In the genomic region with DNA sequence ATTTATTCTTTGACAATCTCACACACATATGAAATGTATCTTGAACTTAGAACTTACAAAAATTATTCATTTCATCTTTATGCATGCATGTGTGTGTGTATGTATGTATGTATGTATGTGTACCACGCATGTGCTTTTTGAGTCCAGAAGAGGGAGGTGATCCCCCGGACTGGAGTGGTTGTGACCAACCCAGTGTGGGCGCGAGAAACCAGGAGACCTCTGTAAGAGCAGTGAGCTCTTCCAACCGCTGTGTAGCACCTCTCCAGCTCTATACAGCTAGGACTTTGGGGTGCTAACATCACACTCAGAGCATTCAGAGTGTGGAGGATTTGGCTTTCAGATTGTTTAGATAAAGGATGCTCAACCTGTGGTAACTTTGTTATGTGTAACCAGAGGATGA, we compare ENCODE assay signal across 21 mouse cellular contexts. TPM values are rescaled to one million over a fixed set of nuclear protein-coding genes. Genes with fewer than 3 reads are reported as not detected.
DNase-seq lines count a peak whose midpoint lies in the region; ATAC-seq and TF ChIP-seq lines count a peak whose summit lies in the region.
"Had no signal": no experiment of that assay in that cellular context is flagged by ENCODE, and none has a peak within 500 bp of the region (broad histone marks: within the 10 kb centered on the region; RNA-seq: fewer than 3 reads in every experiment).

No protein-coding gene starts in this region.

- DNase-seq in cerebellum, adult 9-10 months = peak; percentile 24
- DNase-seq in cerebellum, adult 2 months = no peak
- peak; percentile 18 for DNase-seq in limb, embryonic 11.5 days (ENCODE audit: low spot score)
- DNase-seq in limb, embryonic 10.5 days (ENCODE audit: low spot score) = no peak
- no peak for DNase-seq in lung, adult 18-20 months
- peak; percentile 12 for DNase-seq in stomach, postnatal 0 days (ENCODE audit: low spot score)
- no peak for DNase-seq in retina, embryonic 14.5 days (ENCODE audit: low spot score)
- DNase-seq: adrenal gland, adult 2 months; adrenal gland, postnatal 25 days; B cell, adult 2 months; cerebellum, postnatal 14 days; embryo, embryonic 11 days; gastrocnemius, adult 2 months; gastrocnemius, postnatal 25 days had no signal

- ATAC-seq in limb, embryonic 11.5 days (ENCODE audit: insufficient number of reproducible peaks, low FRiP score, low TSS enrichment, low read depth) = no peak
- peak; percentile 37; the same call in 1 of the 2 replicates for ATAC-seq in lung, embryonic 16.5 days (ENCODE audit: low read depth)
- ATAC-seq in stomach, postnatal 0 days (ENCODE audit: low FRiP score, low TSS enrichment) = no peak
- ATAC-seq: CD4-positive, CD25-positive, alpha-beta regulatory T cell, adult 4 months; forebrain, embryonic 14.5 days had no signal

- H3K9ac ChIP-seq in limb, embryonic 11.5 days (ENCODE audit: low read length) = no peak overlapping the region
- no peak overlapping the region for H3K9ac ChIP-seq in lung, embryonic 16.5 days (ENCODE audit: low read length)
- no peak overlapping the region for H3K9ac ChIP-seq in stomach, postnatal 0 days (ENCODE audit: low read length)
- H3K9ac ChIP-seq: embryonic facial prominence, embryonic 15.5 days; heart, embryonic 12.5 days had no signal

- no peak for TF ChIP-seq EP300 in stomach, postnatal 0 days (optimal IDR thresholded peaks at IDR 0.05)

- H3K27ac ChIP-seq in cerebellum, adult 2 months (ENCODE audit: insufficient read depth, low read length) = no peak overlapping the region
- no peak overlapping the region for H3K27ac ChIP-seq in limb, embryonic 11.5 days (replicated peaks; ENCODE audit: low read depth, low read length)
- H3K27ac ChIP-seq in limb, embryonic 10.5 days = no peak overlapping the region
- peak overlapping the region; percentile 66 for H3K27ac ChIP-seq in lung, embryonic 16.5 days (ENCODE audit: low read length)
- H3K27ac ChIP-seq in stomach, postnatal 0 days (replicated peaks) = 0 out of 2 replicates have a peak overlapping the region, but pooled peaks have one; percentile 5
- H3K27ac ChIP-seq: embryonic facial prominence, embryonic 15.5 days; forebrain, embryonic 10.5 days; gastrocnemius, adult 2 months had no signal

- TF ChIP-seq POLR2A in cerebellum, adult 2 months (IDR thresholded peaks at IDR 0.05; ENCODE audit: borderline replicate concordance, insufficient read depth, low read length) = no peak

- H3K9me3 ChIP-seq in limb, embryonic 11.5 days (ENCODE audit: control insufficient read depth, low read length) = no peaks in the 10 kb centered on the region
- H3K9me3 ChIP-seq in limb, embryonic 10.5 days (replicated peaks) = no peaks in the 10 kb centered on the region
- H3K9me3 ChIP-seq in lung, embryonic 16.5 days (ENCODE audit: control insufficient read depth, low read length) = no peaks in the 10 kb centered on the region
- H3K9me3 ChIP-seq in stomach, postnatal 0 days (ENCODE audit: control insufficient read depth, low read length) = no peaks in the 10 kb centered on the region
- H3K9me3 ChIP-seq: embryonic facial prominence, embryonic 15.5 days; forebrain, embryonic 10.5 days; heart, embryonic 12.5 days had no signal

- H3K4me1 ChIP-seq in cerebellum, adult 2 months (ENCODE audit: control insufficient read depth, insufficient read depth, low read length) = peaks cover 5% of the 10 kb centered on the region
- no peaks in the 10 kb centered on the region for H3K4me1 ChIP-seq in limb, embryonic 11.5 days (ENCODE audit: control insufficient read depth, insufficient read depth, low read length)
- H3K4me1 ChIP-seq in limb, embryonic 10.5 days = peaks cover 6% of the 10 kb centered on the region; the same call in 1 of the 2 replicates
- peaks cover 34% of the 10 kb centered on the region for H3K4me1 ChIP-seq in lung, embryonic 16.5 days (replicated peaks; ENCODE audit: control insufficient read depth, insufficient read depth, low read length)
- 0 out of 2 replicates have a peak, but pooled peaks cover 2% of the 10 kb centered on the region for H3K4me1 ChIP-seq in stomach, postnatal 0 days (replicated peaks; ENCODE audit: control insufficient read depth, insufficient read depth)

- H3K27me3 ChIP-seq in cerebellum, adult 2 months (ENCODE audit: control insufficient read depth, insufficient read depth, low read length) = no peaks in the 10 kb centered on the region
- H3K27me3 ChIP-seq in limb, embryonic 11.5 days (ENCODE audit: control insufficient read depth, insufficient read depth, low read length) = no peaks in the 10 kb centered on the region
- H3K27me3 ChIP-seq in limb, embryonic 10.5 days (ENCODE audit: low read depth, poor library complexity, severe bottlenecking) = no peaks in the 10 kb centered on the region
- no peaks in the 10 kb centered on the region for H3K27me3 ChIP-seq in lung, embryonic 16.5 days (ENCODE audit: control insufficient read depth, insufficient read depth, low read depth, low read length)
- no peaks in the 10 kb centered on the region for H3K27me3 ChIP-seq in stomach, postnatal 0 days (ENCODE audit: control insufficient read depth, insufficient read depth, low read length)
- H3K27me3 ChIP-seq: embryonic facial prominence, embryonic 15.5 days; heart, embryonic 12.5 days had no signal

- H3K4me2 ChIP-seq in limb, embryonic 11.5 days (ENCODE audit: low read depth, severe bottlenecking) = no peak overlapping the region
- peak overlapping the region; percentile 29; the same call in 1 of the 2 replicates for H3K4me2 ChIP-seq in lung, embryonic 16.5 days (ENCODE audit: low read depth, low read length)
- no peak overlapping the region for H3K4me2 ChIP-seq in stomach, postnatal 0 days (replicated peaks; ENCODE audit: low read depth)
- H3K4me2 ChIP-seq: embryonic facial prominence, embryonic 15.5 days; heart, embryonic 12.5 days had no signal

- 91% methylated on average over 5 of the region's 5 CpGs for WGBS in cerebellum, adult 2 months
- WGBS in limb, embryonic 11.5 days = 95% methylated on average over 5 of the region's 5 CpGs
- WGBS in limb, embryonic 10.5 days = 95% methylated on average over 5 of the region's 5 CpGs
- 71% methylated on average over 5 of the region's 5 CpGs for WGBS in lung, embryonic 16.5 days
- 76% methylated on average over 5 of the region's 5 CpGs for WGBS in stomach, postnatal 0 days

- H3K4me3 ChIP-seq in cerebellum, adult 2 months (replicated peaks; ENCODE audit: insufficient read depth, low read depth, low read length) = no peak overlapping the region
- no peak overlapping the region for H3K4me3 ChIP-seq in limb, embryonic 11.5 days (ENCODE audit: low read depth, low read length)
- no peak overlapping the region for H3K4me3 ChIP-seq in limb, embryonic 10.5 days
- no peak overlapping the region for H3K4me3 ChIP-seq in lung, embryonic 16.5 days (ENCODE audit: low read length)
- H3K4me3 ChIP-seq in stomach, postnatal 0 days (ENCODE audit: low read depth, low read length) = no peak overlapping the region
- H3K4me3 ChIP-seq: embryonic facial prominence, embryonic 15.5 days; erythroblast, embryonic 14.5 days; forebrain, embryonic 10.5 days; gastrocnemius, adult 2 months; heart, embryonic 12.5 days had no signal

- TF ChIP-seq CTCF in cerebellum, adult 2 months (IDR thresholded peaks at IDR 0.05; ENCODE audit: borderline replicate concordance, insufficient read depth, low read depth, low read length) = no peak
- no peak for TF ChIP-seq CTCF in stomach, postnatal 0 days (IDR thresholded peaks at IDR 0.05; ENCODE audit: low read depth)

- H3K36me3 ChIP-seq in limb, embryonic 11.5 days (ENCODE audit: control insufficient read depth, insufficient read depth, low read length) = no peaks in the 10 kb centered on the region
- no peaks in the 10 kb centered on the region for H3K36me3 ChIP-seq in limb, embryonic 10.5 days
- H3K36me3 ChIP-seq in lung, embryonic 16.5 days (ENCODE audit: control insufficient read depth, insufficient read depth, low read length) = 0 out of 2 replicates have a peak, but pooled peaks cover 2% of the 10 kb centered on the region
- H3K36me3 ChIP-seq in stomach, postnatal 0 days (ENCODE audit: control insufficient read depth, insufficient read depth, low read length) = no peaks in the 10 kb centered on the region
- H3K36me3 ChIP-seq: embryonic facial prominence, embryonic 15.5 days; heart, embryonic 12.5 days had no signal

RNA-seq across cellular contexts. Expression of gene Pkp4, which starts 9.9 kb away (rescaled TPM):
- 200 and 203 TPM in 2 replicates for polyA plus RNA-seq in cerebellum, adult 2 months (2012; rRNA removed)
- 18.0 and 18.8 TPM in 2 replicates for polyA plus RNA-seq in limb, embryonic 11.5 days (2014; fragmentation: Nextera tagmentation; extraction: Ambion mirVana)
- polyA plus RNA-seq in limb, embryonic 10.5 days (2016; fragmentation: Nextera tagmentation; extraction: Ambion mirVana) = 12.4 and 15.0 TPM in 2 replicates
- 28.2 and 29.2 TPM in 2 replicates for polyA plus RNA-seq in lung, embryonic 16.5 days (2015; fragmentation: Nextera tagmentation; extraction: Ambion mirVana)
- 16.8 and 16.9 TPM in 2 replicates for polyA plus RNA-seq in stomach, postnatal 0 days (2015; fragmentation: Nextera tagmentation; extraction: Ambion mirVana)

RNA-seq across cellular contexts. Expression of gene Ccdc148, which starts 10.1 kb away (rescaled TPM):
- polyA plus RNA-seq in cerebellum, adult 2 months (2012; rRNA removed) = 3.8 and 4.0 TPM in 2 replicates
- 0.28 and 0.43 TPM in 2 replicates for polyA plus RNA-seq in limb, embryonic 11.5 days (2014; fragmentation: Nextera tagmentation; extraction: Ambion mirVana)
- 0.23 and 0.70 TPM in 2 replicates for polyA plus RNA-seq in limb, embryonic 10.5 days (2016; fragmentation: Nextera tagmentation; extraction: Ambion mirVana)
- 2.0 and 2.1 TPM in 2 replicates for polyA plus RNA-seq in lung, embryonic 16.5 days (2015; fragmentation: Nextera tagmentation; extraction: Ambion mirVana)
- 0.24 and 0.47 TPM in 2 replicates for polyA plus RNA-seq in stomach, postnatal 0 days (2015; fragmentation: Nextera tagmentation; extraction: Ambion mirVana)
- polyA plus RNA-seq: erythroblast, embryonic 14.5 days had no signal

Comparison
In these comparisons a context has a peak if more than half of its experiments do, and no peak if none do; other contexts are left out.
1. DNase-seq: peak in cerebellum, adult 9-10 months (single experiment), limb, embryonic 11.5 days (single experiment) and stomach, postnatal 0 days (single experiment); none in cerebellum, adult 2 months (0 of 2), limb, embryonic 10.5 days (single experiment), lung, adult 18-20 months (0 of 2) and retina, embryonic 14.5 days (single experiment).
2. H3K27ac ChIP-seq: peak in lung, embryonic 16.5 days (single experiment) and stomach, postnatal 0 days (single experiment); none in cerebellum, adult 2 months (single experiment), limb, embryonic 11.5 days (single experiment) and limb, embryonic 10.5 days (single experiment).